Mouse (Mus musculus): ENCODE results near the gene Kirrel3. TPM values are rescaled to one million over a fixed set of nuclear protein-coding genes. Genes with fewer than 3 reads are reported as not detected.

Kirrel3 gene
- total RNA-seq, 2 experiments from 2014 or later, result 0.64 to 0.83 TPM

DNA sequence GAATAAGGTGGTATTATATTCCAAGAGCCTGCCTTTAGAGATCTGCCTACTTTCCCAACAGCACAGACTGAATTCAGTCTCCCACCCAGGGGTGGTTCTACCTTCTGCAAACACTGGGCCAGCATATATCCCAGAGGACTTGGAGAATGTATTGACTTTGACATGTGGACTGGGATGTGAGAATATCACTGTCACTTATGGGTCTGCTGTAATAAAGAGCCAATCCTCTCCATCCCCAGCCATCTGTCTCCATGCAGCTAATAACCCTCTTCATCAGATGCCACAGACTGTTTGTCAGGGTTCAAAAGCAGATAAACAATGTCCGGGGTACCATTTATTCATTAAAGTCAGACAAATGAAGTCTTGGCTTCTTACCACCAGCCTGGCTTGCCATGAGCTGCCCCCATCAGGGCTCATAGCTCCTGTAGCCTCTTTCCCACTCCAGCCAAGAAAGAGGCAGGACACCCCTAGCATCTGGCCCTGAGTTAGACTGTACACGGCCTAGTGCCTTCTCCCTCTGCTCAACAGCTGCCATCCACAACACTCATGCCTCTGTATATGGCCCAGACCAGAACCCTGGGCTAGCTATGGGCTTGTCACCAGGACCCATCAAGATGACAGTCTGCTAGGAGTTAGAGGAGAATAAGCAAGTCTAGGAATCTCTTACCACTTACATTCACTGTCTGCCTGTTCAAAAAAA is 426.7 kb downstream of the Kirrel3 start:
- intact Hi-C loops (cut with DNase I), result no loop called here
- DNase-seq (ENCODE audit: low spot score), result no peak

DNA sequence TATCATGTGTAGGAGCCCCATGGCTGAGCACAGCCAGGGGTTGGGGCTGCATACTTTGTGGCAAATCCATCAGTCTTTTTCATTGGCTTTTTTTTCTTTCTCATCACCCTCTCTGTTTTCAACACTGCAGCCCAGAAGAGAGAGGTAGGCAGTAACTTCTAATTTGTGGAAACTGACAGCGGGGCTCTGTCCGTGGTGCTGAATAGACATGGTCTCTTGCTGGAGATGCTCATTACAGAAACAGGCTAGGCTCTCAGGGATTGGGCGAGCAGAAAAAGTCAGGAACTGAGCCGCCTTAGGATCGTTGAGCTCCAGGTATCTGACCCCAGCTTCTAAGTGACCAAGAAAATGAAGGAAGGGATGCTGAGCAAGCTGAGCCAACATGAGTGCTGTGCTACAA is 427.3 kb downstream of the Kirrel3 start:
- intact Hi-C loops (cut with DNase I), result no loop called here
- no peak for DNase-seq (ENCODE audit: low spot score)

DNA sequence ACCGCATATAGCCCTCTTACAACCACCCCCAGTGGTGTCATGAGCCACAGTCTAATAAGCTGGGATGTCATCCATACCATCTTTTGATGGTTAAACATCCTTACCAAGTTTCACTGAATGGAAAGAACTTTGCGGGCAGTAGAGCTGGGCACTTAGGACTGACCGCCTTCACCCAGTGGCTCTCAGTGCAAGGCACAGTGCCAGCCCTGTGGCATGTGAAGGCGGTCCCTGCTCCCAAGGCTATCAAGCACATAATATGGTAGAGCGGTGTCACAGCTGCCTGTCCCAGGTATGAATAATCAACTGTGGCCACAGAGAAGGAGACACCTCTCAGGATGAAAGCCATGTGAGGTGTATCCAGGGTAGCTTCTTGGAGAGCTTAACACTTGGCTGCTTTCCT is 433.3 kb downstream of the Kirrel3 start:
- DNase-seq (ENCODE audit: low spot score), result no peak
- intact Hi-C loops (cut with DNase I), result no loop called here

DNA sequence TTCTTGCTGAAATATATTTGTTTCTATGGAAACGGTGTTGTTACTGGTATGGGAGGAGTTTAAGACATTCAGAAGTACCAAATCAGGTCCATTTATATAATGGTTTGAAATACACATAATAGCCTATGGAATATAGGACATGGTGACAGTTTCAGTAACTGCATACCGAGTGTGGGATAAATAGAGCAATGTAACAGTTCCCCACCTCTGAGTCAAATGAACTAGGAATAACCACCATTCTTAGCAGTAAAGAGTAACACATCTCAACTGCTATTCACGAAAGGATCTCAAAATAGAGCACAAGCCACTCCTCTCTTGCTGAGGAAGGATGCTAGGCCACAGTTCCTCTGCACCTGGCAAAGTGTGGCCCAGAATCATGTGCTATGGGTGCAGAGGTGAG is 434.4 kb downstream of the Kirrel3 start:
- intact Hi-C loops (cut with DNase I), result no loop called here
- DNase-seq (ENCODE audit: low spot score), result no peak

DNA sequence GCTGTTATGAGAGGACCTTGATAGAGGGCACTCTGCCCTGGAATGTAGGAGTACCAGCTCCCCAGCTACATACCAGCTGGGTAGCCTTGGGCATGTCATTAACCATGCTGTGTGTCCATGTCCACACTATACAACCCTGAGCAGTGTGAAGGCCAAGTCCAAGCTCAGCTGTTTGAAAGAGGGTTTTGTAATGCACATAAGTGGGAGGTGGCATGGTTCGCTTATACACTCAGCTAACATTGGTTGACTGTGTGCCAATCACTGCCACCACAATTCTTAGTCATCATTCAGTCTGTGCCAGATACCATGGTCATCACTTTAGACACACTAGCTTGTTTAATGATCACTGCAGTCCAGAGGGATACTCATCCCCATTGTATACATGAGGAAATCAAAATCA is 436.2 kb downstream of the Kirrel3 start:
- intact Hi-C loops (cut with DNase I), result no loop called here
- DNase-seq (ENCODE audit: low spot score), result no peak

DNA sequence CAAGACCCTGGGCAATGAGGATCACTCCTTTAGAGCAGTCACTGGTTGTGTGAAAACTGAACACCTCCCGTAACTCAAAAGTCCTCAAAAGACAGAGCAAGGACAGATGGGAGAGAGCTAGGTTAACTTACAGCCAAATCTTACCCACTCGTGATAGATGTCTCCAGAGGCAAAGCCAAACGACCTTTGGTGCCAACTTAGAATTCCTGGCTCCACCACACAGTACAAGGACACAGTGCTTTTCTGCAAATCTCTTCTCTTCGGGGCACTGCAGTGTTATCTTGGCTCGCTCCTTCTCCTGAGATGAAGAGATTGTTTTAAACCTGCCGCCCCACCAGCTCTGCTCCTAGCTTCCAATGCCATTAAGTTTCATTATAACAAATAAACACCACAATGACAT is 437.0 kb downstream of the Kirrel3 start:
- intact Hi-C loops (cut with DNase I), result no loop called here

DNA sequence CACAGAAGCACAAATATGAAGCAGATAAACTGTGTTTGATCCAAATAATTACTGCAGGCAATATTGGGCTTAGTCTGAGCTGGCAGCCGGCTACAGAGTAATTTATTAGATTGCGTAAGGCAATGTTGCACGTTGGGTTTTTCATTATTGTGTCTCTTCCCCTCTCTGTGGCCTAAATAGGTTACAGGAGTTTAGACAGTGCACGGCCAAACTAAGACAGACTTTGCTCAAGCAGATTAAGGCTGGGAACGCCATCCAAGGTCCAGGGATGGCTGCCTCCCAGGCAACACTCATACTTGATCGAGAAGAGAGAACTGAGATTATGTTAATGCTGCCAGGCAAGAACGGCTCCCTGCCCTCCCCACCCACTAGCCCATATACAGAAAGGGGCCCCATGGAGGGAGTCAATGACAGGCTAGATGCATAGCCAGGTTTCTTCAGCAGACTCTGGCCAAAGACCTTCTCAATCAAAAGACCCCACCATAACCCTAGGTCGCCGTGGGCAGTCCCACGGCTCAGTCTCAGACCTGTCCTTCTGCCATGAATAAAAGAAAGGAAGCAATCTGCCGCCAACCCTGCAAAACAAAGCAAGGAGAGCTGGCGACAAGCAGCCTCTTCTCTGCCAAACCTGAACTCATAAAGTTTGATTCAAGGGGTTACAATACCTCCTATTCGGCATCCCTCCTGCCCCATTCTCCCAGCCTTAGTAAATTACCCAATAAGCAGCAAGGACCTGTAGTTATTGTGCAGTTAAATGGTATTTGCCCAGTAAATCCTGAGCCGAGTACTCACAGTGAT is 437.6 kb downstream of the Kirrel3 start:
- intact Hi-C loops (cut with DNase I), result no loop called here
- DNase-seq (ENCODE audit: low spot score), result no peak

More for the DNA sequence above, 437.0 kb downstream of the Kirrel3 start:
- DNase-seq (ENCODE audit: low spot score), result no peak

DNA sequence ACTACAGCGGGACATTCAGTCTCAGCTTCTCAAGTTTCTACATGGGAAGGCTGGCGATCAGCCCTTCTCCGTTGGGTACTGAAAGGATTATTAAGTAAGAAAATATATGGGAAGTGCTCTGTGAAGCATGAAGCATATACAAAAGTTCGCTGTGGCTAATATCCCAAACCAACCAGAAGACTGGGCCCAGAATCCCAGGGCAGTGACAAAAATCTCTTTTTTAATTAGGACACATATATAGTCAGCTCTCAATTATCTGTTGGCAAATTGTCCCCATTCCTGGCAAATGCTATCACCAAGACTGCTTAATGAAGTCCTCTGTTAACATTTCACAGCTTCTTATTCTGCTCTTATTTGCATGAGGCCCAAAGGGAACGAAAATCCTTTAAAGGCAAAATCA is 439.9 kb downstream of the Kirrel3 start:
- intact Hi-C loops (cut with DNase I), result no loop called here
- no peak for DNase-seq (ENCODE audit: low spot score)

DNA sequence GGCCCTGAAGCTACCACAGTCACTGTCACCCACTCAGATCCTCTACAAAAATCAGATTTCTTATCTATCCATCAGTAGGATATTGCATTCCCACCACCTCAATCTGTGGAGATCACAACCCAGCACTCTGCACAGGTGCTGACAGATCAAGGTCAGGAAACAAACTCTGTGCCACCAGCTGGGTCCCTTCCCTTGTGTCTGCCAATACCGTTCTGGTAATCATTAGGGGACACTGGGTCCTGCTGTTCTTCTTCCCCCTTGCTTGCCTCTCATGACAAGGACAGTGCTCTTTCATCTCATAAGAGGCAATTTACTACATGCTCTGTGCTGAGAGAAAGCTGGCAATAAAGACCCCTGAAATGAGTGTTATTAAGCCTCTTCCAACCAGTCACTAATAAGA is 444.7 kb downstream of the Kirrel3 start:
- no peak for DNase-seq (ENCODE audit: low spot score)
- intact Hi-C loops (cut with DNase I), result no loop called here

DNA sequence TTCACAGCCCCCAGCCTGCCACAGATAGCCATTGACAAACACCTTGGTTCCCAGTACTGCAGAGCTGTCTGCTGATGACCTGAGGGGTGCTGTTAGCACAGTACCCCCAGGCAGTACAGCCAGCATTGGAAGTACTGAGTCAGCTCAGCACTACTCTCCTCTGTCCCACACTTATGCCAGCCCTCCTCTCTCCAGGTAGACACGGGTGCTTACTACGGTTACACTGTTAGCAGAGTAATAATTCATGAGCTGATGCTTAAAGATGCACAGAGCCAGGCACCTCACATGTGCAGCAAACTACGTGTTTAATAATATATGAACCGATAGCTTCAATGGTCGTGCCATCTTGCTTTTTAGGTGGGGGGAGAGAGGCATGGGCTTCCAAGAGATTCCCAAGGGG is 452.4 kb downstream of the Kirrel3 start:
- no peak for DNase-seq (ENCODE audit: low spot score)
- intact Hi-C loops (cut with DNase I), result no loop called here

DNA sequence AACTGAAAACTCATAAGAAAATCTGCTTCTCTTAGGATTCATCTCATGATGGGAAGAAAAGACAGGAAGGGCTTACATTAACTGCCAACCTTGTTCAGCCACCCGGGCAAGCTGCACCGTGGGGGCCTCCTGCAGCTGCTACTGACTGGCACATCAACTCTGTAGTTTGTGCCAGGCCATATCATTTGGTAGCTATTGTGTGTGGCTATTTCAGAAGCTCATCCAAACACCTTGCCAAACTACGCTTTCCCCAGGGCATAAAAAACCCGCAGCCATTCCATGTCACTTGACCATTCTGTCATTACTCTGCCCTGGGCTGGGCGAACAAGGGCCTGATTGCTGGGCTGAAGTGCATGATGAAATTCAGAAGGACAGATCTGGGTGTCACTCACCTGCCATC is 453.9 kb downstream of the Kirrel3 start:
- intact Hi-C loops (cut with DNase I), result no loop called here
- DNase-seq (ENCODE audit: low spot score), result no peak

DNA sequence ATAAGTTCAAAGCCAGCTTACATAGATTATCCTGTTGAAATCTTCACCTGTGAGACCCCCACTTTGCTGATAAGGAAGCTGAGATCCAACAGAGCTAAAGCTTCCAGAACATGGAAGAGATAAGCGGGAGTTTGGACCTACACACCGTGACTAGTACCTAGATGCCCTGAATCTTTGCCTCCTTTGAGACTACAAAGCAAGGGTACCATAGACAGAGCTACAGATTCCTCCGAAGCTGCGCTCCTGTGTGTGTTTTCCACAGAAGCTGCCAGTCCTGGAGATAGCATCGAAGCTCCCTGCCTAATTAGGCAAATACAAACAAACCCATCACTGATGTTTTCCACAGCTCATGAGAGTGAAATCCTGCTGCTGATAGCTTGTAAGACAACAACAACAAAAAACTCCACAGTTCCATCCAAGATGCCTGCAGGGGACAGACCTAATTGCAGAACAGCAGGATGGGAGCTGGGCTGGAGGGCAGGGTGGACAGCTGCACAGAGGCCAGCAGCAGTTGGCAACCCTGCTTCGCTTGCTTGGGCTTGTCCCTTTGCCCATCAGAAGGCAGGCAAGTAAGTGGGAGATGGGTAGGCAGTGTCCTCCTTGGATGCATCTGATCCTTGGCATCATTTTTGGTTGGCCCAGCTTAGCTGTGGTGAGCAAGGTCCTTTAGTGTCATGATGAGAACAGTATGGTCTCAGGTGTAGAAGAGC is 456.6 kb downstream of the Kirrel3 start:
- intact Hi-C loops (cut with DNase I), result no loop called here
- DNase-seq (ENCODE audit: low spot score), result no peak

DNA sequence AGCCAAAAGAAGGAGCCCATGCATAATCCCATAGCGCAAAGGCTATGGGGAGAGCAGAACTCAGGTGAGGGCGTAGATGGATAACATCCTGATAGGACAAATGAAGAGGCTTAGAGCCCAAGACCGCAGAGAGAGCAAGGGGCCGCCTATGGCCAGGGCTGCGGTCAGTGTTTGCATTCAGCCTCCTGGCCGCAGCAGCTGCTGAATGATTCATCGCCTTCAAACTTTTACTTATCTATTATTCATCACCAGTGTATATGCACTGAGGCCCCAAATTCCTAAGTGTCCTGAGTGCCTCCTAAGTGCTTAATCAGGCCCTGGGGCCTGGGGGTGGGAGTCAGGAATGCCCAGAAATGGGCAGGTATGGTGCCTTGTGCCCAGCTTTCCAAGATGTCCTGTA is 457.3 kb downstream of the Kirrel3 start:
- no peak for DNase-seq (ENCODE audit: low spot score)
- intact Hi-C loops (cut with DNase I), result no loop called here

DNA sequence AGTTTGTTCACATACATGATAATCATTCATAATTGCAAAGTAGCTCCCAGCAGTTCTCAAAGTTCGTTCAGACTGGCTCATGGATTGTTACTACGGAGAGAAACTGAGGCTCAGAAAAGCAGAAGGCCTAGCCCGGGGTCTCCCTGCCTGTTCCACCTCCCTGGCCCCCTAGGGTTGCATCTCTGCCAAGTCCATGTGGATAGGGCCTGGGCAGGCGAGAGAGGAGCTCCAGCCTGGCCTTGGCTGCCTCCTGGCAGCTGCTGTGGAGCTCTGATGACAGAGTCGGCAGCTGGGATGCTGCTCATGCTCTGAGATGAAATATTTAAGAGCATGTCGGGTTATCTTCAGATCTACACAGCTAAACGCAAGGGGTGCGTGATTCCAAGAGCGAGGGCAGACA is 459.6 kb downstream of the Kirrel3 start:
- intact Hi-C loops (cut with DNase I), result no loop called here
- DNase-seq (ENCODE audit: low spot score), result no peak

DNA sequence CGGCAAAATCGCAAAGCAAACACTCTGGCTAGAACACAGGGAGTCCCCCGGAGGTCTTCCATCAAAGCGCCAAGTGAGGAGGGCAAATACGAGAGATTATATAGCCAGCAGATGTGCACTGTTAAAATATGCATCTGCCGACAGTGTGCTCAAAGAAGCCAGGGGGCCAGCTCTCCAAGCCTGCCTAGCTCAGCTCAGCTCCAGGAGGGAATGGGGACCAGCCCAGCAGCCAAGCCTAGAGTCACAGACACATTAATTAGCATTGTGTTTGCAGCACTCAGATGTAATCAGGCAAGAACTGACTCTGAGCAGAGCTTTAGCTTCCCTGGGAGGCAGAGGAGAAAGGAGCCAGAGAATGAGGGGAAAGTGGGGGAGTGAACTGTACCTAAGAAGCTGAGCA is 461.6 kb downstream of the Kirrel3 start:
- intact Hi-C loops (cut with DNase I), result no loop called here
- DNase-seq (ENCODE audit: low spot score), result no peak

DNA sequence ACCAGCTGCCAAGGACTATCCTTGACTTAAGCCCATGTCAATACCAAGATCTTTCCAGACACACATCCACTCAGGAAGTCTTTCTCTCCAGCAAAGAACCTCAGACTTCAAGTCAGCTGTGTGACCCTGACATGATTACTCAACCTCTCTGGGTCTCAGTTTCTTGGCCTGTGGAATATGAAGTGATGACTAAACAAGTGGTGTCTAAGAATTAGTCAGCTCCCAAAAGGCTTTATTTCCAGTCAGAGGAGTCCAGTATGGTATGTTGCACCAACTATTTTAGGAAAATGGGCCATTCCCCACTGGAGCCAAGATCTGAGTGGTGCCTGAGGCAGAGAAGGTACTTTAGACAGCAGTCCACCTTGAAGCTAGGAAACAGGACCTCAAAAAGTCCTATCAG is 462.0 kb downstream of the Kirrel3 start:
- no peak for DNase-seq (ENCODE audit: low spot score)
- intact Hi-C loops (cut with DNase I), result no loop called here

DNA sequence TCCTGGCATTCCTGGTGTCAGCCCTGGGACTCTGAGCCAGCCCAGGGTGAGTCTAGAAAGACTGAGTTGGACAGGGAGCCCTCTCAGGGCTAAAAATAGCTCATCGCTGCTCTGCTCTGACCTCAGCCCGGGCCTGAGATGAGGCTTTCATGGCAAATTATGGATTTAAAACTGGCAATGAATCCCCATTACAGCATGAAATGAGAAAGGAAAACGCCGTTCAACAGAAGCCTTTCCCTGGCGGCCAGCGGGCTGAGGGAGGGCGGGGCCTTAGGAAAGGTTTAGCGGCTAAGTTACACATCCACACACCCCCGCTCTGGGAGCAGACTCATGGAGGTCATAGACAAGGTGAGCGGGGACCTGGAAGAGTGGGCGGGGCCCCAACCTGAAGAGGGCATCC is 467.7 kb downstream of the Kirrel3 start:
- DNase-seq (ENCODE audit: low spot score), result no peak
- intact Hi-C loops (cut with DNase I), result loop anchor here (10.0 kb wide), 1 partner anchor 199 kb away; no protein-coding TSS in a partner anchor

DNA sequence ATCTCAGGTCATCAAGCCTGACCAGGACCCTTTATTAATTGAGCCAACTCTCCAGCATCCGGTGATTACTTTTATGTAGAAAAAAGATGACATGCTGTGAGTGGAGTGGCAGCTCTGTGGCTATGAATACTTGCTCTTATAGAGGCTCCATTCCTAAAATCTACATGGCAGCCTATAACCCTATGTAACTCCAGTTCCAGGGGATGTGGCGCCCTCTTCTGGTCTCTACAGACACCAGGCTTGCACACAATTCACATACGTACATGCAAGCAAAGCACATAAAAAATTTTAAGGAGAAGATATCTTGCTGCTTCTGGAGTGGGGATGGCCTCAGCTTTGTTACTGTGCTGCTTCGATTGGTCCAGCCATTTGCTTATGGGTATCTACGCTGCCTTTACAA is 468.5 kb downstream of the Kirrel3 start:
- no peak for DNase-seq (ENCODE audit: low spot score)

DNA sequence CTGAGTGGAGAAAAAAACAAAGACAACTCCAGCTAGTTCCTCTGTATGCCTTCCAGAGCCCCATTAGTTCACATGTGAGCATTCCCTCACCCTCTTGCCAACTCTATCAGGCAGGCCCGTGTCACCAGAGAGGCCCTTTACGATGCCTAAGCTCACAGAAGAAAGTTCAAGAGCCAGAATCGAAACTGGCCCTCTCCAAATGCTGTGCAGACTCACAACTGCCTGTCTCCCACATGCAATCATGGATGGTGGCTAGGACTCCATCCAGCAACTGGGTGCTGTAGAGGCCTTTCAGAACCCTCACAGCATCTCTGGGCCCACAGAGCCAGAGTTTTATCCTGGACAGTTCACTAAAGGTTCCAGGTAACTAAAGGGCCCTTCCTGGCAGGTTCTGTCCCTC is 470.8 kb downstream of the Kirrel3 start:
- no peak for DNase-seq (ENCODE audit: low spot score)
- intact Hi-C loops (cut with DNase I), result loop anchor here (10.0 kb wide), 1 partner anchor 202 kb away; no protein-coding TSS in a partner anchor

More for the DNA sequence above, 468.5 kb downstream of the Kirrel3 start:
- intact Hi-C loops (cut with DNase I), result loop anchor here (10.0 kb wide), 1 partner anchor 199 kb away; no protein-coding TSS in a partner anchor

DNA sequence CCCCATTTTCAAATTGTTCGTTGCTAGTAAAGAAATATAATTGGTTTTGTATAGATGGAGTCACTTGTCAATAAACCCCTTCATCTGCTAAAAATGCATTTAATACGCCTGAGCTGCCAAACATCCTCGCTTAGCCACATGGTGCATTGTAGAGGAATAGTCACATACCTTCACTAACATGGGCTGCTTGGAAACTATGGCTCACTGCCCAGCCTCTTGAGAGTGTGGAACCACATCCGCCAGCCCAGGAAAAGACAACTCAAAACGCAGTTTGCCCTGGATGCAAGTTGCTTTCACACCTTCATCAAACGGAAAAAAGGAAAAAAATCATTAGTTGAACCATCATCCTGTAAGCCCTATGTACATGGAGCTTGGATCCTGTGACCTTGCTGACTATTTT is 472.0 kb downstream of the Kirrel3 start:
- intact Hi-C loops (cut with DNase I), result loop anchor here (10.0 kb wide), 1 partner anchor 203 kb away; no protein-coding TSS in a partner anchor
- DNase-seq (ENCODE audit: low spot score), result no peak

Data from heart, postnatal 25 days (tissue).